Mouse (Mus musculus) ES-Bruce4 (cell line): ENCODE data around the gene Pacrg.

Experiments
- CTCF ChIP-seq: IDR thresholded peaks from one replicate; pipeline ENCODE4 v1.8.1; 2011; ENCODE audit warnings: low read depth, low read length
- EP300 ChIP-seq: IDR thresholded peaks from 2 replicates; pipeline ENCODE4 v1.6.1; 2011; ENCODE audit warnings: low read depth, low read length; ENCODE audit not compliant: insufficient read depth
- POLR2A ChIP-seq: IDR thresholded peaks from one replicate; pipeline ENCODE4 v1.8.1; 2011; ENCODE audit warnings: low read length; ENCODE audit not compliant: insufficient read depth

- TF ChIP-seq EP300 (no peak), CTCF (no peak), POLR2A (no peak)
Measured at GRCm38 (mm10) chr17:10497781-10498420, 342.2 kb downstream of the Pacrg start.
